Mouse (Mus musculus) MEL (cell line): ENCODE measurements around the gene Nucb2.

Source experiments
- CHD1 ChIP-seq: IDR thresholded peaks from 2 replicates; pipeline ENCODE4 v1.6.1; 2012; ENCODE audit warnings: low read depth, mild to moderate bottlenecking, inconsistent platforms, low read length, improper control_type of control experiment
- CHD2 ChIP-seq: IDR thresholded peaks from 2 replicates; pipeline ENCODE4 v1.6.1; 2011; ENCODE audit warnings: low read length, improper control_type of control experiment
- MAZ ChIP-seq: IDR thresholded peaks from 2 replicates; pipeline ENCODE4 v1.6.1; 2012; ENCODE audit warnings: low read depth, mild to moderate bottlenecking, inconsistent platforms, low read length, improper control_type of control experiment
- USF2 ChIP-seq, 2 experiments: IDR thresholded peaks; 2 replicates each; pipeline ENCODE4 v1.6.1; 2011 to 2012; ENCODE audit warnings: improper control_type of control experiment in 2 of 2, low read length in 2 of 2, borderline replicate concordance in 1 of 2, inconsistent platforms in 1 of 2, low read depth in 1 of 2, mild to moderate bottlenecking in 1 of 2; ENCODE audit not compliant: insufficient read depth in 1 of 2

- TF ChIP-seq CHD2 = no peak
- TF ChIP-seq USF2 (IDR thresholded peaks at IDR 0.05; ENCODE audit: borderline replicate concordance in 1 of 2, insufficient read depth in 1 of 2, low read depth in 1 of 2, low read length in 2 of 2) = no peak
- no peak for TF ChIP-seq CHD1
- no peak for TF ChIP-seq MAZ
Observed at GRCm38 (mm10) chr7:116503879-116504817, at the start of gene Nucb2.
